Mouse (Mus musculus) liver, embryonic 16.5 days (tissue): Measurements from ENCODE around the gene Rnf220. TPM values are rescaled to one million over a fixed set of nuclear protein-coding genes. Genes with fewer than 3 reads are reported as not detected.

Experiments used
- ATAC-seq: fragments of 200-750 bp; cut with Nextera tagmentation; 2 replicates; pipeline ENCODE4 v1.8.0; 2017; ENCODE audit warnings: low read depth, mild to moderate bottlenecking, moderate number of reproducible peaks, moderate library complexity
- H3K27ac ChIP-seq: fragments of 300-500 bp; sonication (generic); 2 replicates; pipeline ENCODE4 v1.5.1; 2014; ENCODE audit warnings: mild to moderate bottlenecking, low read length
- H3K27me3 ChIP-seq: fragments of 300-500 bp; sonication (generic); 2 replicates; pipeline ENCODE4 v1.6.1; 2014; ENCODE audit warnings: low read depth, low read length, mixed read lengths; ENCODE audit not compliant: control insufficient read depth, insufficient read depth
- H3K36me3 ChIP-seq: fragments of 300-500 bp; sonication (generic); 2 replicates; pipeline ENCODE4 v1.6.1; 2014; ENCODE audit warnings: mild to moderate bottlenecking; ENCODE audit not compliant: control insufficient read depth, insufficient read depth
- H3K4me1 ChIP-seq: fragments of 300-500 bp; sonication (generic); 2 replicates; pipeline ENCODE4 v1.6.1; 2014; ENCODE audit warnings: low read depth, low read length, mixed read lengths; ENCODE audit not compliant: control insufficient read depth
- H3K4me2 ChIP-seq: fragments of 300-500 bp; sonication (generic); 2 replicates; pipeline ENCODE4 v1.6.1; 2014; ENCODE audit warnings: low read depth, low read length, mixed read lengths
- H3K4me3 ChIP-seq: fragments of 300-500 bp; sonication (generic); 2 replicates; pipeline ENCODE4 v1.5.1; 2014; ENCODE audit warnings: low read depth, mild to moderate bottlenecking, low read length
- H3K9ac ChIP-seq: fragments of 300-500 bp; sonication (generic); 2 replicates; pipeline ENCODE4 v1.6.1; 2014; ENCODE audit warnings: low read depth, low read length
- H3K9me3 ChIP-seq: fragments of 300-500 bp; sonication (generic); replicated peaks from 2 replicates; pipeline ENCODE4 v1.6.1; 2016; ENCODE audit warnings: low read length; ENCODE audit not compliant: control insufficient read depth
- WGBS: fragments of 180-500 bp; shearing (Covaris S2); extraction: QIAGEN DNeasy Blood & Tissue Kit; methylation state at CpG from one replicate; pipeline ENCODE4 v1.1.7; 2014; ENCODE audit not compliant: insufficient replicate concordance; 5-methylcytosine and 5-hydroxymethylcytosine counted together
- polyA plus RNA-seq: library from polyadenylated mRNA; unstranded; fragments of >200 nt; fragmentation: Nextera tagmentation; extraction: Ambion mirVana; gene quantifications from 2 replicates; pipeline ENCODE4 v1.2.1, GENCODE M21; 2015

Rnf220 gene
- polyA plus RNA-seq, 1 experiment from 2014 or later, result 21.5 TPM

- H3K27ac ChIP-seq, result no peak overlapping the region
- H3K27me3 ChIP-seq, result no peaks in the 10 kb centered on the region
- peaks cover 31% of the 10 kb centered on the region for H3K36me3 ChIP-seq
- no peaks in the 10 kb centered on the region for H3K4me1 ChIP-seq
- no peak for ATAC-seq
- 78% methylated on average over 19 of the region's 19 CpGs for WGBS
- no peak overlapping the region for H3K4me2 ChIP-seq
- no peaks in the 10 kb centered on the region for H3K9me3 ChIP-seq
- H3K4me3 ChIP-seq, result no peak overlapping the region
- no peak overlapping the region for H3K9ac ChIP-seq
Measured at GRCm38 (mm10) chr4:117281090-117281845, 215.6 kb downstream of the Rnf220 start.

DNA sequence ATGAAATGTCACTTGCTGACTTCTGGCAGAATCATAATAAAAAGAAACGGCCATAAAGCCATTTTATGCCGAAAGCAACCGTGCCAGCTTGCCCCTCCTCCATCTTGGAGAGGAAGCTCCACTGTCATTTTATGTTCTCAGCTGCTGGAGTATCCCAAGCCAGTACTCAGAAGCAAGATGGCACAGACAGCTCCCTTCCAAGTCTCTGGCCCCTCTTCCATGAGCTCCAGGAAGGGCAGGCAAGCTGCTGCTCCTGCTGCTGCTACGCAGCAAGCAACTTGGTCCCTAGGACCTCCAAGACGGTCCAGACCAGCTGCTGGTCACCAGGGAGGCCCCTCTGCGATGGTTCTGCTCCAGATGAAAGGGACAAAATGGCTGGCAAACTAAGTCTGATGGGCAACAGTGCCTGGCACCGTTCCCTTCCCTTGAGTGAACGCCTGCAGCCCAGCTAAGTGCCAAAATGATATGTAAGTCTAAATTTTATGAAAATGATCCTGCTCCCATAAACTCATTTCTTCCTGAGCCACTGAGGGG is 216.4 kb downstream of the Rnf220 start:
- H3K9me3 ChIP-seq, result no peaks in the 10 kb centered on the region
- no peak overlapping the region for H3K4me2 ChIP-seq
- no peaks in the 10 kb centered on the region for H3K4me1 ChIP-seq
- no peak overlapping the region for H3K27ac ChIP-seq
- H3K36me3 ChIP-seq, result peaks cover 37% of the 10 kb centered on the region
- WGBS, result 86% methylated on average over 8 of the region's 8 CpGs
- ATAC-seq, result no peak
- no peaks in the 10 kb centered on the region for H3K27me3 ChIP-seq
- H3K9ac ChIP-seq, result no peak overlapping the region
- H3K4me3 ChIP-seq, result no peak overlapping the region

GRCm38 (mm10) chr4:117279253-117279642 is 217.6 kb downstream of the Rnf220 start:
- Histone ChIP-seq H3K4me2 (no peak overlapping the region), H3K4me3 (no peak overlapping the region), H3K36me3 (peaks cover 38% of the 10 kb centered on the region), H3K27ac (no peak overlapping the region), H3K9ac (no peak overlapping the region), H3K27me3 (no peaks in the 10 kb centered on the region), H3K4me1 (no peaks in the 10 kb centered on the region), H3K9me3 (no peaks in the 10 kb centered on the region)
- no peak for ATAC-seq
- WGBS, result 86% methylated on average over 2 of the region's 2 CpGs

GRCm38 (mm10) chr4:117278381-117279252 is 218.2 kb downstream of the Rnf220 start:
- no peak for ATAC-seq
- H3K27ac ChIP-seq, result no peak overlapping the region
- no peaks in the 10 kb centered on the region for H3K4me1 ChIP-seq
- H3K9me3 ChIP-seq, result no peaks in the 10 kb centered on the region
- H3K4me2 ChIP-seq, result no peak overlapping the region
- H3K4me3 ChIP-seq, result no peak overlapping the region
- 78% methylated on average over 10 of the region's 10 CpGs for WGBS
- H3K27me3 ChIP-seq, result no peaks in the 10 kb centered on the region
- peaks cover 40% of the 10 kb centered on the region for H3K36me3 ChIP-seq
- no peak overlapping the region for H3K9ac ChIP-seq

DNA sequence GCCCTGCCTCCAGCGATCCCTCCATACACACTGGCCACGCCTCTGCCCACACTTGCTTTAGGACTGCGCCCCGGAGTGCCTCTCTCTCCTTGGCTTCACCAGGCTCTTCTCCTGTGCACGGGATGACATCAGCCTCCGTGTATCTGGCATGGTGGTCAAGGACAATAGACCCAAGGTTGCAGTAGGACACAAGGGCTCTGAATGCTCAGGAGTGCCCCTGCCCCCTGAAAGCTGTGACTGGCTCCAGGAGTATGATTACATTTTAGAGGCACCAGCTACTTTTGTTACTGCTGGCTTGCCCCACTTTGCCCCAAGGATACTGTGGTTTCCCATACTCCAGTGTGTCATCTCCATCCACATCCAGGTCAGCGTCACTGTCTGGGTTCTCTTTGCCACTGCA is 219.2 kb downstream of the Rnf220 start:
- Histone ChIP-seq H3K4me3 (no peak overlapping the region), H3K27ac (no peak overlapping the region), H3K4me2 (no peak overlapping the region), H3K27me3 (no peaks in the 10 kb centered on the region), H3K4me1 (no peaks in the 10 kb centered on the region), H3K9me3 (no peaks in the 10 kb centered on the region), H3K9ac (no peak overlapping the region), H3K36me3 (peaks cover 45% of the 10 kb centered on the region)
- 86% methylated on average over 7 of the region's 7 CpGs for WGBS
- no peak for ATAC-seq

DNA sequence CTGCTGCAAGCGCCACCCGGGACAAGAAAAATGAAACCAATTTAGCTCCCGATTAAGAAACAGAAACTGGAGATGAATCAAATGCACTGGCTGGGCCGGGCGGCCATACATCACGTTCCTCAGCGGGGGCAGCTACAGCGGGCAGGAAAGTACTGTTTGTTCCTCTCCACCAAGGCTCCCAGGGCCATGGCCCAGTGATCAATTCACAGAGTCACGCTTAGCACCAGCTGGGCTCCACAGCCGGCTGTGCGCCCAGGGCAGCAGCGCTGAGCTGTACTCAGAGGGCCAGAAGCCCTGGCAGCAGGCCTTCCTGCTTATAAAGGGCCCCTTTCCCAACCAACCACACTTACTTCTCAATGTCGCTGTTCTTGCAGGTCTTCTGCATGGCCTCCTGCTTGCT is 219.8 kb downstream of the Rnf220 start:
- no peak for ATAC-seq

DNA sequence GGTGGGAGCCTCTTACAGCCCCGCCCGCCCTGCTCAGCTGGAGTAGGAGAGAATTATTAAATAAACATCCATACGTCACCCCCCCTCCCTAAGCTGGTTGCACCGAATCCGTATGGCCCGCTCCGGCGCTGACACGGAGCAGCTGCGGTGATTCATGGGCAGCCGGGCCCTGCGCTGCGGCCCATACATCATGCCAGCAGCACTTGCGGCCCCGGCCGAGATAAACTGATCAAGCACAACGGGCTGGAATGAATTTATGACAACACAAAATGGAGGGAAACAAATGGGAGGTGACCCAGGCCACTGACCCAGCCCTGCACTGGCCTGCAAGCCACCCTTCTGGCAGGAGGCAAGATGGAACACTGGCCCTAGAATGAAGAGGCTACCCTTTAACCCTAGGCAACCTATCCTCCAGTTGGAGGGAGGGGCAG is 220.6 kb downstream of the Rnf220 start:
- WGBS, result 88% methylated on average over 17 of the region's 17 CpGs

More for the DNA sequence above, 219.8 kb downstream of the Rnf220 start:
- Histone ChIP-seq H3K4me3 (no peak overlapping the region), H3K36me3 (peaks cover 51% of the 10 kb centered on the region), H3K4me2 (no peak overlapping the region), H3K27ac (no peak overlapping the region), H3K9me3 (no peaks in the 10 kb centered on the region), H3K4me1 (no peaks in the 10 kb centered on the region), H3K9ac (no peak overlapping the region), H3K27me3 (no peaks in the 10 kb centered on the region)
- 89% methylated on average over 13 of the region's 13 CpGs for WGBS

DNA sequence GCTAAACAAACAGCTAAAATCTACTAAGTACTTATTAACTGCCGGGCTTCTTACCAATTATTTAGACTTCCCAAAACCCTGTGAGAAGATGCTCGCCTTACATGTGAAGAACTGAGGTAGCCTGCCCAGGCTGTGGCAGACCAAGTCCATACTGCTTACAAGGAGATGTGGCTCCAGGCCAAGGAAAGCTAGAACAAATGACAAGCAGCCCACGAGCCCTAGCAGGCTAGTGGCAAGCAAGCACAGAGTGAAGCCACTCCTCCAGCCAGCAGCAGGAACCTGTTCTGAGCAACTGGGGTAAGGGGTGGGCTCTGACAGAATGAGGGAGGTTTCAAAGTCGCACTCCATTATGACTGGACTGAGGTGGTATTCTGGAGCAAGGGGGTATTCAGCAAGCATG is 222.1 kb downstream of the Rnf220 start:
- Histone ChIP-seq H3K27me3 (no peaks in the 10 kb centered on the region), H3K9me3 (no peaks in the 10 kb centered on the region), H3K9ac (no peak overlapping the region), H3K4me2 (no peak overlapping the region), H3K36me3 (peaks cover 50% of the 10 kb centered on the region), H3K27ac (no peak overlapping the region), H3K4me3 (no peak overlapping the region), H3K4me1 (no peaks in the 10 kb centered on the region)
- WGBS, result 82% methylated on average over 4 of the region's 4 CpGs
- ATAC-seq, result no peak

More for the DNA sequence above, 220.6 kb downstream of the Rnf220 start:
- ATAC-seq, result no peak
- peaks cover 52% of the 10 kb centered on the region for H3K36me3 ChIP-seq
- no peaks in the 10 kb centered on the region for H3K27me3 ChIP-seq
- no peak overlapping the region for H3K4me2 ChIP-seq
- no peak overlapping the region for H3K4me3 ChIP-seq
- no peak overlapping the region for H3K27ac ChIP-seq
- no peaks in the 10 kb centered on the region for H3K4me1 ChIP-seq
- H3K9me3 ChIP-seq, result no peaks in the 10 kb centered on the region
- H3K9ac ChIP-seq, result no peak overlapping the region

GRCm38 (mm10) chr4:117272459-117272858 is 224.4 kb downstream of the Rnf220 start:
- 69% methylated on average over 12 of the region's 12 CpGs for WGBS
- peaks cover 44% of the 10 kb centered on the region for H3K36me3 ChIP-seq
- H3K9ac ChIP-seq, result no peak overlapping the region
- H3K4me1 ChIP-seq, result no peaks in the 10 kb centered on the region
- H3K4me2 ChIP-seq, result no peak overlapping the region
- ATAC-seq, result no peak
- no peak overlapping the region for H3K27ac ChIP-seq
- H3K4me3 ChIP-seq, result no peak overlapping the region
- H3K9me3 ChIP-seq, result no peaks in the 10 kb centered on the region
- no peaks in the 10 kb centered on the region for H3K27me3 ChIP-seq
